Mouse (Mus musculus) heart, adult 10 weeks (tissue): Measurements from ENCODE around the gene Spcs1. TPM values are rescaled to one million over a fixed set of nuclear protein-coding genes. Genes with fewer than 3 reads are reported as not detected.

Experiments
- polyA plus RNA-seq: library from polyadenylated mRNA; stranded (reverse); fragments of 350-450 nt; fragmentation: Illumina TruSeq; extraction: RNeasy Lipid Tissue Mini Kit (QIAGEN cat#74804); gene quantifications from one replicate; pipeline ENCODE4 v1.2.3, GENCODE M21; 2014; ENCODE audit warnings: low read depth, low replicate concordance

Gene Spcs1
- 184 TPM for polyA plus RNA-seq

DNA sequence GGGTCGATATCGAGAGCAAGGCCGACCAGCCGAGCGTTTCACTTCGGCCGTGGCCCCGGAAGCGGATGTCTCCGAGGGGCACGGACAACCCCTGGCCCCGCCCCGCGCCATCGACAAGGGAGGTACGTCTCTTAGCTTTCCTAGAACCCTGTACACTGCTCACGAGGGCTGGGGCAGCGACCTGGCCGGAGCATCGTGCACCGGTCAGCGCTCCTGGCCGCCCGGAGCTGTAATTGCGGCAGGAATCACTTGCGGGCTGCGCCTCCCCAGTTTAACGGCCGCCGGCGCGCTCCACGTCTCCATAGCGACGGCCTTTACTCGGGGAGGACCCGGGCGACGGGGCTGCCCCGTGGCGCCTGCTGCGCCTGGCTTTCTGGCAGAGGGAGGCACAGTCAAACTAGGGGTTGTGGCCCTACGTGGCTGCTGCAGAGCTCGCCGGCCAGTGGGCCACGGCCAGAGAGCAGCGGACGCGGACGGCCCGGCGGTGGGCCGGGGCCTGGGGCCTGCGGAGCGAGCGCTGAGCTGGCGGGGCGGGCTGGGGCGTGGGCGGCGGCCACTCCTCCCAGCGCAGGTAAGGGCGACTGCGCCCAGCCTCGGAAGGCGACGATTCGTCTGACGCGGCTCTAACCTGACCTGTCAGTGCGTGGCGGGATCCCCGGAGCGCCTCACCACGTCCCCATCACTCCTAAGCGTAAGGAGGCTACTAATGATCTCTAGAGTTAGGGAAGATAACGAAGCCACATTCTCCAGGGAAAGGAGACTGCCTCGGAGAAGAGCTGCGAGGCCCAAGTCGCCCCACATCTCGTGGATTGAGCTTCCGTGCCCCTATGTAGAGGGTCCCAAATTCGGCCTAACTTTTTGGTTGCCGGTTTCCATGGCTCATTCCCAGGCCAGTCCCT is at the start of gene Spcs1, which contains the start of gene Glt8d1:
TSS of gene Spcs1 (minus strand) at position 366 of the 899 bp plus-strand sequence.
TSS of gene Glt8d1 (plus strand) at position 94 of the 899 bp plus-strand sequence.

DNA sequence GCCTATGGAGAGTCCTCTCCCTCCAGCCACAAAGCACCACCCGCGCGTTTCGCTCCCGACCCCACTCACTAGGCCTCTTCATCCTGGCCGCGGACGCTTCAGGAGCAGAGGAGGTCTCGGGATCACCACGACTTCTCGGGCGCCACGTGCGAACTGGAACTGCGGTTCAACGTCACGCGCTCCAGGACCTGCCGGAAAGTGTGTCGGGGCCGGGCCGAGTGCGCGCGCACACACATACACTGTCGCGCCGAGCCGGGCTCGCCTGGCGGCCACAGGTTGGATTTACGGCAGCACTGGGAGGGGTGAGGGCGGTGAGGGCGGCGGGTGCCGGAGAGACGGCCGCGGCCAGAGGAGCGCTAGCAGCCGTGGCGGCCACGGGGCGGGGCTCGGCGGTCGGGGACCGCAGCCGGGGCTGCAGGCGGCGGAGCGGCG is 17.4 kb upstream of the Spcs1 start, which contains the start of the genes Pbrm1 and Gnl3:
TSS of gene Pbrm1 (plus strand) at position 279 of the 432 bp plus-strand sequence.
TSS of gene Gnl3 (minus strand) at position 293 of the 432 bp plus-strand sequence.

DNA sequence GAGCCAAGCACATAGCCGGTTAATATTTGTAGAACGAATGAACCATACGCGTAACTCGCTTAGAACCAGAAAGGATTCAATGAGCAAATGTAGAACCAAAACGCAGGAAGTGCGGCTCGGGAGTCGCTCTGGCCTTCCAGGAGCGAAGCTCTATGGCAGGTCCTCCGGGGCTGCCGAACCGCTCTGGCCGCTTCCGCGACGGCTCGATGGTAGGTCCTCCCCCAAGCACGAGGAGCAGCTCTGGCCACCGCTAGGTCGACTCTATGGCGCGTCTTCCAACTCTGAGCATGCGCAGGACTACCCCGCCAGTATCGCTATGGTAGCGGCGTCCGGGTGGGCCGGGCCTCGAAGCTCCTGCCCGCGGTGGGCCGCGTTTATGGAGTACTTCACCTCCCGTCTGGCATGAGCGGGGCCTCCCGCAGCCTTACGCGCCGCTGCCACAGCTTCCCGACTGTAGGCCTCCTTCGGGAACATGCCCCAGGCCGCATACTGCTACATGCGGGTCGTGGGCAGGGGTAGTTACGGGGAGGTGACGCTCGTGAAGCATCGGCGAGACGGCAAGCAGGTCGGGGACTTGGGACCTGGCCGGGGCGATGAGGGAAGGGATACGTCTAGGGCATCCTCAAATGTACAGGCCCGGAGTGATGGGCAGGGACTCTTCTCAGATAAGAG is 50.2 kb downstream of the Spcs1 start, which contains the start of gene Nek4:
TSS of gene Nek4 (plus strand) at position 224 of the 672 bp plus-strand sequence.

Other genes starting within 250 kb of the Spcs1 start
- 12.3 TPM for gene Tmem110, start 176.1 kb downstream of the Spcs1 start, polyA plus RNA-seq
- gene Mustn1, start 122.5 kb downstream of the Spcs1 start, polyA plus RNA-seq = 15.1 TPM
- gene Itih4, start 115.2 kb downstream of the Spcs1 start, polyA plus RNA-seq = 4.7 TPM
- 0.52 TPM for gene Itih3, start 77.9 kb downstream of the Spcs1 start, polyA plus RNA-seq
- gene Itih1, start 58.4 kb downstream of the Spcs1 start, polyA plus RNA-seq = not detected
- 4.4 TPM for gene Nek4, start 50.3 kb downstream of the Spcs1 start, polyA plus RNA-seq
- gene Glt8d1, start 272 bp downstream of the Spcs1 start, polyA plus RNA-seq = 44.4 TPM
- 22.5 TPM for gene Pbrm1, start 17.5 kb upstream of the Spcs1 start, polyA plus RNA-seq
- 40.5 TPM for gene Gnl3, start 17.5 kb upstream of the Spcs1 start, polyA plus RNA-seq
- 54.4 TPM for gene Smim4, start 127.3 kb upstream of the Spcs1 start, polyA plus RNA-seq
- 25.2 TPM for gene Nt5dc2, start 129.4 kb upstream of the Spcs1 start, polyA plus RNA-seq
- gene Stab1, start 167.0 kb upstream of the Spcs1 start, polyA plus RNA-seq = 64.9 TPM
- gene Tnnc1, start 206.6 kb upstream of the Spcs1 start, polyA plus RNA-seq = 5,985 TPM
- gene Nisch, start 215.3 kb upstream of the Spcs1 start, polyA plus RNA-seq = 164 TPM
- 13.5 TPM for gene Sema3g, start 216.2 kb upstream of the Spcs1 start, polyA plus RNA-seq
- gene Phf7, start 249.6 kb upstream of the Spcs1 start, polyA plus RNA-seq = 6.3 TPM
- 39.4 TPM for gene Bap1, start 249.8 kb upstream of the Spcs1 start, polyA plus RNA-seq